Mouse (Mus musculus): ENCODE results near the gene Ush1g. TPM values are rescaled to one million over a fixed set of nuclear protein-coding genes. Genes with fewer than 3 reads are reported as not detected.

Gene Ush1g
- polyA plus RNA-seq, 1 experiment, result 0.16 TPM

- TF ChIP-seq POLR2A (IDR thresholded peaks at IDR 0.05; ENCODE audit: insufficient read length, low read depth) (no peak), SRF (IDR thresholded peaks at IDR 0.05; ENCODE audit: control insufficient read depth, insufficient read length, low read depth) (no peak), CEBPB (IDR thresholded peaks at IDR 0.05; ENCODE audit: insufficient read depth, poor library complexity, severe bottlenecking) (no peak), MYOG (IDR thresholded peaks at IDR 0.05; ENCODE audit: control insufficient read depth in 1 of 3, insufficient read depth in 1 of 3, insufficient read length in 2 of 3, low read depth in 2 of 3) (no peak), MYOD1 (IDR thresholded peaks at IDR 0.05; ENCODE audit: control insufficient read depth in 1 of 3, insufficient read length in 2 of 3, low read depth in 2 of 3) (no peak)
- no peaks in the 10 kb centered on the region for H3K27me3 ChIP-seq (ENCODE audit: control insufficient read depth, insufficient read depth, insufficient read length)
- no peak overlapping the region for H3ac ChIP-seq (ENCODE audit: control insufficient read depth, insufficient read length)
Observed at GRCm38 (mm10) chr11:115272894-115273498, 48.8 kb downstream of the Ush1g start.

GRCm38 (mm10) chr11:115271481-115271880 lies 50.4 kb downstream of the Ush1g start:
- Histone ChIP-seq H3K4me3 (no peak overlapping the region), H3K79me2 (ENCODE audit: control insufficient read depth, insufficient read depth) (no peaks in the 10 kb centered on the region), H3ac (ENCODE audit: control insufficient read depth, insufficient read length) (no peak overlapping the region), H3K27me3 (ENCODE audit: control insufficient read depth, insufficient read depth, insufficient read length) (peaks cover 10% of the 10 kb centered on the region), H3K4me2 (ENCODE audit: low read depth) (no peak overlapping the region), H3K36me3 (ENCODE audit: control insufficient read depth, insufficient read depth) (no peaks in the 10 kb centered on the region)
- TF ChIP-seq MYOD1 (IDR thresholded peaks at IDR 0.05; ENCODE audit: control insufficient read depth in 1 of 3, insufficient read length in 2 of 3, low read depth in 2 of 3) (no peak), CEBPB (IDR thresholded peaks at IDR 0.05; ENCODE audit: insufficient read depth, poor library complexity, severe bottlenecking) (no peak), SRF (IDR thresholded peaks at IDR 0.05; ENCODE audit: control insufficient read depth, insufficient read length, low read depth) (no peak), POLR2AphosphoS2 (IDR thresholded peaks at IDR 0.05; ENCODE audit: insufficient read length, low read depth) (no peak), MYOG (IDR thresholded peaks at IDR 0.05; ENCODE audit: control insufficient read depth in 1 of 3, insufficient read depth in 1 of 3, insufficient read length in 2 of 3, low read depth in 2 of 3) (no peak), E2F4 (IDR thresholded peaks at IDR 0.05; ENCODE audit: insufficient read depth) (no peak), REST (IDR thresholded peaks at IDR 0.05; ENCODE audit: insufficient read depth, insufficient read length) (no peak), USF1 (IDR thresholded peaks at IDR 0.05; ENCODE audit: low read depth) (no peak), MAX (IDR thresholded peaks at IDR 0.05; ENCODE audit: low read depth) (no peak), TCF3 (IDR thresholded peaks at IDR 0.05; ENCODE audit: insufficient read length, low read depth) (no peak)

More at GRCm38 (mm10) chr11:115272894-115273498, 48.8 kb downstream of the Ush1g start:
- Histone ChIP-seq H3K4me3 (no peak overlapping the region), H3K79me2 (ENCODE audit: control insufficient read depth, insufficient read depth) (no peaks in the 10 kb centered on the region), H3K4me2 (ENCODE audit: low read depth) (no peak overlapping the region), H3K36me3 (ENCODE audit: control insufficient read depth, insufficient read depth) (no peaks in the 10 kb centered on the region)

DNA sequence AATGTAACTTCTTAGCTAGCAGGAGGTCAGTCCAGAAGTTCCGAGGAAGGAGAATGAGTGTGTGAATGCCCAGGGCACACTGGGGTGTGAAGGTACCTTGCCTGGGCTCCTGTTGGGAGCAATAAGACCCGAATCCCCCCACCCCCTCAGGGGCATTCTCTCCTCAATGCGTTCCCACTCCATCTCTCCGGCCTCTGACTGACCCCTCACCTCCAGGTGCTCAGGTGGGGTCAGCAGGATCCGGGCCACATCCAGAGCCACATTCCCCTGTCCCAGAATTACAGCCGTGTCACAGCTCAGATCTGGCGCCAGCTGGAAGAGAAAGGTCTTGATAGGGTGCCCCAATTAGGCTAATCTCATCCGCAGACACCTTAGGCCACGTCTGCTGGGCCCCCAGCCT lies 50.8 kb downstream of the Ush1g start:
- Histone ChIP-seq H3K79me2 (ENCODE audit: control insufficient read depth, insufficient read depth) (no peaks in the 10 kb centered on the region), H3K36me3 (ENCODE audit: control insufficient read depth, insufficient read depth) (no peaks in the 10 kb centered on the region), H3K4me3 (no peak overlapping the region), H3K4me2 (ENCODE audit: low read depth) (no peak overlapping the region), H3K27me3 (ENCODE audit: control insufficient read depth, insufficient read depth, insufficient read length) (peaks cover 14% of the 10 kb centered on the region), H3ac (ENCODE audit: control insufficient read depth, insufficient read length) (no peak overlapping the region)
- TF ChIP-seq POLR2AphosphoS2 (IDR thresholded peaks at IDR 0.05; ENCODE audit: insufficient read length, low read depth) (no peak), MYOD1 (IDR thresholded peaks at IDR 0.05; ENCODE audit: control insufficient read depth in 1 of 3, insufficient read length in 2 of 3, low read depth in 2 of 3) (no peak), USF1 (IDR thresholded peaks at IDR 0.05; ENCODE audit: low read depth) (no peak)

- peaks cover 21% of the 10 kb centered on the region for H3K27me3 ChIP-seq (ENCODE audit: control insufficient read depth, insufficient read depth, insufficient read length)
- no peak overlapping the region for H3K4me3 ChIP-seq
- H3K79me2 ChIP-seq (ENCODE audit: control insufficient read depth, insufficient read depth), result no peaks in the 10 kb centered on the region
- no peak for TF ChIP-seq POLR2A (IDR thresholded peaks at IDR 0.05; ENCODE audit: insufficient read length, low read depth)
- TF ChIP-seq MYOD1 (IDR thresholded peaks at IDR 0.05; ENCODE audit: control insufficient read depth in 1 of 3, insufficient read length in 2 of 3, low read depth in 2 of 3), result no peak
- TF ChIP-seq TCF12 (IDR thresholded peaks at IDR 0.05; ENCODE audit: insufficient read depth, poor library complexity, severe bottlenecking), result no peak
- TF ChIP-seq CEBPB (IDR thresholded peaks at IDR 0.05; ENCODE audit: insufficient read depth, poor library complexity, severe bottlenecking), result no peak
- no peak for TF ChIP-seq E2F4 (IDR thresholded peaks at IDR 0.05; ENCODE audit: insufficient read depth)
- TF ChIP-seq TCF3 (IDR thresholded peaks at IDR 0.05; ENCODE audit: insufficient read length, low read depth), result no peak
- no peak for TF ChIP-seq POLR2AphosphoS2 (IDR thresholded peaks at IDR 0.05; ENCODE audit: insufficient read length, low read depth)
- TF ChIP-seq SRF (IDR thresholded peaks at IDR 0.05; ENCODE audit: control insufficient read depth, insufficient read length, low read depth), result no peak
- H3K36me3 ChIP-seq (ENCODE audit: control insufficient read depth, insufficient read depth), result no peaks in the 10 kb centered on the region
- H3ac ChIP-seq (ENCODE audit: control insufficient read depth, insufficient read length), result no peak overlapping the region
- no peak overlapping the region for H3K4me2 ChIP-seq (ENCODE audit: low read depth)
Observed at GRCm38 (mm10) chr11:115270148-115270861, 51.5 kb downstream of the Ush1g start.

DNA sequence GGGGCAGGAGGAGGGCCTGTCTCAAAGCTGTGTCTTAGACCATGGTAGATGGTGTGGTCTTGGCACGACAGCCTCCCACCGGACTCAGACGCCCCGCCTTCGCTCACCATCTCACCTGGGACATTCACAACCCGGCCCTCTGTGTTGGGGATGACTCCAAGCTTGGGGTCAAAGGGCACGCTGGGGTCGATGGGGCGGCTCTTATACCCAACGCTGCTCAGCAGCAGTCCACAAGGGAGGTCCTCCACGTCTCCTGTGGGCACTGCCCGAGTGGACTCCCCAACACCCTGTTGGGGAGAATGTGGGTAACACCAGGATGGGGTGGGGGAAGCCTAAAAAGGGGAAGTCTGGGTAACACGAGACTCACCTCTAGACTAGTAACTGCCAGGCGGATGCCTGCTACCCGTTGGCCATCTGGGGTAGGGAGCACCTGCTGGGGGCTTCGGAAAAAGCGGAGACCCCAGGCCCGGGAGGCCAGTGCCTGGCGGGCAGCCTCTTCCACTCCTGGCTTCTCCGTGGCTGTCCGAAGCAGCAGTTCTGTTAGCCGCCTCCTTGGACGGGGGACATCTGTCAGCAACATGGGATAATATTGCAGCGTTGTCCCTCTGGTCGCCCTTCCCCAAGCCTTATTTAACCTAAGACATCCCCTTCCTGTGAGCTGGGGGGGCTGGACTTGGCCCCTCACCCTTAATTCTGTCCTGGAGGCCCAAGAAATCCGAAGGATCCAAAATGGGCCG lies 52.3 kb downstream of the Ush1g start:
- TF ChIP-seq TCF12 (IDR thresholded peaks at IDR 0.05; ENCODE audit: insufficient read depth, poor library complexity, severe bottlenecking) (no peak), MAX (IDR thresholded peaks at IDR 0.05; ENCODE audit: low read depth) (no peak), MYOG (IDR thresholded peaks at IDR 0.05; ENCODE audit: control insufficient read depth in 1 of 3, insufficient read depth in 1 of 3, insufficient read length in 2 of 3, low read depth in 2 of 3) (no peak), REST (IDR thresholded peaks at IDR 0.05; ENCODE audit: insufficient read depth, insufficient read length) (no peak), POLR2A (IDR thresholded peaks at IDR 0.05; ENCODE audit: insufficient read length, low read depth) (no peak), MYOD1 (IDR thresholded peaks at IDR 0.05; ENCODE audit: control insufficient read depth in 1 of 3, insufficient read length in 2 of 3, low read depth in 2 of 3) (no peak), CEBPB (IDR thresholded peaks at IDR 0.05; ENCODE audit: insufficient read depth, poor library complexity, severe bottlenecking) (no peak), USF1 (IDR thresholded peaks at IDR 0.05; ENCODE audit: low read depth) (no peak), SRF (IDR thresholded peaks at IDR 0.05; ENCODE audit: control insufficient read depth, insufficient read length, low read depth) (no peak), TCF3 (IDR thresholded peaks at IDR 0.05; ENCODE audit: insufficient read length, low read depth) (no peak), E2F4 (IDR thresholded peaks at IDR 0.05; ENCODE audit: insufficient read depth) (no peak), POLR2AphosphoS2 (IDR thresholded peaks at IDR 0.05; ENCODE audit: insufficient read length, low read depth) (no peak)
- no peak overlapping the region for H3ac ChIP-seq (ENCODE audit: control insufficient read depth, insufficient read length)
- H3K79me2 ChIP-seq (ENCODE audit: control insufficient read depth, insufficient read depth), result no peaks in the 10 kb centered on the region
- H3K27me3 ChIP-seq (ENCODE audit: control insufficient read depth, insufficient read depth, insufficient read length), result peaks cover 29% of the 10 kb centered on the region
- no peak overlapping the region for H3K4me2 ChIP-seq (ENCODE audit: low read depth)
- H3K36me3 ChIP-seq (ENCODE audit: control insufficient read depth, insufficient read depth), result no peaks in the 10 kb centered on the region
- H3K4me3 ChIP-seq, result no peak overlapping the region
